ENCODE assay signal across 13 mouse cellular contexts in genomic region chr9:67869691-67870450, GRCm38 (mm10). TPM values are rescaled to one million over a fixed set of nuclear protein-coding genes. Genes with fewer than 3 reads are reported as not detected.
DNase-seq lines count a peak whose midpoint lies in the region; ATAC-seq and TF ChIP-seq lines count a peak whose summit lies in the region.
"Had no signal": no experiment of that assay in that cellular context is flagged by ENCODE, and none has a peak within 500 bp of the region (broad histone marks: within the 10 kb centered on the region; RNA-seq: fewer than 3 reads in every experiment).

No protein-coding gene starts in this region.

- peak; percentile 96 for ATAC-seq in frontal cortex, adult (ENCODE audit: low TSS enrichment)
- peak; percentile 81 for ATAC-seq in G1E (ENCODE audit: extremely low read depth, insufficient number of reproducible peaks, low FRiP score, poor library complexity, severe bottlenecking)
- ATAC-seq in liver, embryonic 12.5 days, result peak; percentile 91

- peak overlapping the region; percentile 77 for H3K27ac ChIP-seq in liver, embryonic 12.5 days
- H3K27ac ChIP-seq: hindbrain, embryonic 12.5 days; macrophage; neural tube, embryonic 13.5 days had no signal

- H3K4me3 ChIP-seq in G1E (ENCODE audit: low read depth, low read length), result peak overlapping the region; percentile 59; the same call in 1 of the 2 replicates
- no peak overlapping the region for H3K4me3 ChIP-seq in liver, embryonic 12.5 days
- H3K4me3 ChIP-seq: hindbrain, embryonic 12.5 days; neural tube, embryonic 13.5 days had no signal

- peaks cover 77% of the 10 kb centered on the region for H3K36me3 ChIP-seq in G1E (replicated peaks)
- H3K36me3 ChIP-seq in liver, embryonic 12.5 days, result peaks cover 42% of the 10 kb centered on the region
- H3K36me3 ChIP-seq: hindbrain, embryonic 12.5 days; neural tube, embryonic 13.5 days had no signal

- H3K27me3 ChIP-seq in G1E (ENCODE audit: insufficient read depth, low read length), result no peaks in the 10 kb centered on the region
- no peaks in the 10 kb centered on the region for H3K27me3 ChIP-seq in liver, embryonic 12.5 days (replicated peaks)
- H3K27me3 ChIP-seq: hindbrain, embryonic 12.5 days; neural tube, embryonic 13.5 days had no signal

- peak overlapping the region; percentile 10; the same call in 1 of the 2 replicates for H3K9ac ChIP-seq in liver, embryonic 12.5 days
- H3K9ac ChIP-seq: hindbrain, embryonic 12.5 days; neural tube, embryonic 13.5 days had no signal

- H3K4me2 ChIP-seq in liver, embryonic 12.5 days, result peak overlapping the region; percentile 45
- H3K4me2 ChIP-seq: hindbrain, embryonic 12.5 days; neural tube, embryonic 13.5 days had no signal

- DNase-seq in frontal cortex, postnatal 10 days (ENCODE audit: low spot score in 2 of 2), result no peak
- DNase-seq in G1E (ENCODE audit: low spot score), result peak; percentile 61
- peak; percentile 5 for DNase-seq in fat pad, adult 2 months (ENCODE audit: extremely low read depth, low read depth, low spot score)
- no peak for DNase-seq in testis, postnatal 14 days (ENCODE audit: low spot score)
- DNase-seq in natural killer cell, adult 2 months (ENCODE audit: low spot score in 2 of 2), result no peak
- DNase-seq in lung, adult 18-20 months, result no peak
- DNase-seq: kidney, postnatal 36 days had no signal

- peaks cover 82% of the 10 kb centered on the region for H3K4me1 ChIP-seq in G1E (ENCODE audit: insufficient read depth, low read depth, low read length)
- H3K4me1 ChIP-seq in liver, embryonic 12.5 days, result peaks cover 80% of the 10 kb centered on the region
- H3K4me1 ChIP-seq: hindbrain, embryonic 12.5 days had no signal

- TF ChIP-seq CTCF in G1E (IDR thresholded peaks at IDR 0.05; ENCODE audit: low read depth, low read length), result no peak

- H3K9me3 ChIP-seq in G1E (replicated peaks), result no peaks in the 10 kb centered on the region
- no peaks in the 10 kb centered on the region for H3K9me3 ChIP-seq in liver, embryonic 12.5 days (replicated peaks)
- H3K9me3 ChIP-seq: hindbrain, embryonic 12.5 days; neural tube, embryonic 13.5 days had no signal

- 58% methylated on average over 16 of the region's 16 CpGs for WGBS in liver, embryonic 12.5 days (ENCODE audit: insufficient replicate concordance)

RNA-seq across cellular contexts. Expression of gene Vps13c, which starts 29.7 kb away (rescaled TPM):
- total RNA-seq in G1E (2014; fragmentation: Nextera tagmentation) (356 and 366 TPM in 2 replicates), G1E (2017) (111 and 145 TPM in 2 replicates)
- polyA plus RNA-seq in G1E (2012), result 14.3 and 26.3 TPM in 2 replicates
- 9.7 and 11.7 TPM in 2 replicates for polyA plus RNA-seq in liver, embryonic 12.5 days (2016; fragmentation: Nextera tagmentation; extraction: Ambion mirVana)

RNA-seq across cellular contexts. Expression of gene C2cd4a, which starts 37.7 kb away (rescaled TPM):
- total RNA-seq in G1E (2014; fragmentation: Nextera tagmentation) (7.4 and 7.8 TPM in 2 replicates), G1E (2017) (13.2 and 28.9 TPM in 2 replicates)
- 251 and 369 TPM in 2 replicates for polyA plus RNA-seq in G1E (2012)
- 6.4 and 6.5 TPM in 2 replicates for polyA plus RNA-seq in liver, embryonic 12.5 days (2016; fragmentation: Nextera tagmentation; extraction: Ambion mirVana)
- total RNA-seq: gastrocnemius, adult 8-10 months had no signal
- polyA plus RNA-seq: hindbrain, embryonic 12.5 days; macrophage had no signal

Comparison
In these comparisons a context has a peak if more than half of its experiments do, and no peak if none do; other contexts are left out.
1. DNase-seq: peak in G1E (single experiment) and fat pad, adult 2 months (single experiment); none in frontal cortex, postnatal 10 days (0 of 2), testis, postnatal 14 days (single experiment), natural killer cell, adult 2 months (0 of 2) and lung, adult 18-20 months (0 of 2).
2. RNA of gene C2cd4a, which starts 37.7 kb away (polyA plus RNA-seq): 251 to 369 TPM in G1E; 6.4 to 6.5 TPM in liver, embryonic 12.5 days; every median in the first group is over 10 times any median in the second.
3. Peak in every context shown above with its lines, with median percentiles within 50 percentile points of each other: ATAC-seq.